Mouse (Mus musculus) cortical plate, adult 2 months (tissue): ENCODE data around the gene Fas.

Source experiments
- CTCF ChIP-seq: fragments of 200-500 bp; IDR thresholded peaks from 2 replicates; pipeline ENCODE4 v1.5.1; 2011; ENCODE audit warnings: mild to moderate bottlenecking, control low read depth, low read length; ENCODE audit not compliant: insufficient read depth; ENCODE audit errors: extremely low read depth
- POLR2A ChIP-seq: fragments of 200-500 bp; IDR thresholded peaks from 2 replicates; pipeline ENCODE4 v1.6.1; 2011; ENCODE audit warnings: mild to moderate bottlenecking, low read length, control low read depth; ENCODE audit not compliant: insufficient read depth; ENCODE audit errors: extremely low read depth

GRCm38 (mm10) chr19:34295442-34295841 is 5.0 kb downstream of the Fas start:
- TF ChIP-seq CTCF (no peak), POLR2A (no peak)
